Mouse (Mus musculus) neural tube, embryonic 11.5 days (tissue): ENCODE measurements at regions not wholly inside any gene's neighbourhood (a gene's known extent, or its start where the extent isn't known, plus 50 kb on each side); places are given as distances from the start of the nearest gene placed in this dataset.
"Not testable (repeated sequence)": the region's sequence is repeated elsewhere in the genome, so short reads cannot be mapped to it uniquely, and the experiment has no call there.

Experiments
- ATAC-seq: fragments of 200-750 bp; cut with Nextera tagmentation; 2 replicates; pipeline ENCODE4 v1.8.0; 2017; ENCODE audit warnings: moderate number of reproducible peaks, mild to moderate bottlenecking, moderate TSS enrichment, moderate library complexity; ENCODE audit not compliant: insufficient read depth, low FRiP score, low TSS enrichment
- DNase-seq: peaks from one replicate; pipeline ENCODE4 v3.0.0-alpha.2; 2015; ENCODE audit warnings: low spot score
- H3K27ac ChIP-seq: fragments of 300-500 bp; sonication (generic); 2 replicates; pipeline ENCODE4 v1.5.1; 2014; ENCODE audit warnings: low read depth, mild to moderate bottlenecking, low read length
- H3K27me3 ChIP-seq: fragments of 300-500 bp; sonication (generic); 2 replicates; pipeline ENCODE4 v1.6.1; 2014; ENCODE audit warnings: mild to moderate bottlenecking, low read length, mixed read lengths; ENCODE audit not compliant: control insufficient read depth, insufficient read depth
- H3K36me3 ChIP-seq: fragments of 300-500 bp; sonication (generic); 2 replicates; pipeline ENCODE4 v1.6.1; 2014; ENCODE audit warnings: mild to moderate bottlenecking, low read length, moderate library complexity, mixed read lengths; ENCODE audit not compliant: control insufficient read depth, insufficient read depth
- H3K4me1 ChIP-seq: fragments of 300-500 bp; sonication (generic); 2 replicates; pipeline ENCODE4 v1.6.1; 2014; ENCODE audit warnings: low read length, mixed read lengths; ENCODE audit not compliant: control insufficient read depth, insufficient read depth
- H3K4me2 ChIP-seq: fragments of 300-500 bp; sonication (generic); 2 replicates; pipeline ENCODE4 v1.6.1; 2014; ENCODE audit warnings: low read depth, mild to moderate bottlenecking, moderate library complexity
- H3K4me3 ChIP-seq: fragments of 300-500 bp; sonication (generic); 2 replicates; pipeline ENCODE4 v1.5.1; 2014; ENCODE audit warnings: low read depth, low read length
- H3K9ac ChIP-seq: fragments of 300-500 bp; sonication (generic); 2 replicates; pipeline ENCODE4 v1.6.1; 2014; ENCODE audit warnings: mild to moderate bottlenecking, low read length
- H3K9me3 ChIP-seq: fragments of 300-500 bp; sonication (generic); 2 replicates; pipeline ENCODE4 v1.6.1; 2016; ENCODE audit warnings: low read length; ENCODE audit not compliant: control insufficient read depth
- WGBS: fragments of 180-500 bp; shearing (Covaris S2); extraction: QIAGEN DNeasy Blood & Tissue Kit; methylation state at CpG from one replicate; pipeline ENCODE4 v1.1.7; 2014; 5-methylcytosine and 5-hydroxymethylcytosine counted together

DNA sequence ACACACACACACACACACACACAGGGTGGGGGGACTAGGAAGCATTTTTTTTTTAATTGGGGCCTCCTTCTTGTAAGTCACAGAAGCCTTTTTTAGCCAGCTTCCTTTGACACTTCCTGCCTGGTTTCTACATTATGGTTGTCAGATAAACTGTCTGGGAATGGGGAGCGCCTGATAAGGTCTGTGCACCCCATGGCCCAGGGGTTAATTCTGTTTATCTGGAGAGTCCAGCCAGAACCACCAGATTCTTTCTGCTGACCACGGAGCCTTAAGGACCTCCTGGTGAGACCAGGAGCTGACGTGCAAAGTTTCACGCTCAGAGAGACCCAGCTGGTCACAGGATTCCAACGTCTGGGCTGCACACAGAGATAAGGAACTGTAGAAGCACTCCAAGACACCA is 153.4 kb downstream of the Cand1 start:
- peak; percentile 4 for DNase-seq
- Histone ChIP-seq H3K4me2 (no peak overlapping the region), H3K4me3 (no peak overlapping the region), H3K27me3 (no peaks in the 10 kb centered on the region), H3K36me3 (no peaks in the 10 kb centered on the region), H3K9ac (no peak overlapping the region), H3K4me1 (no peaks in the 10 kb centered on the region), H3K27ac (no peak overlapping the region), H3K9me3 (no peaks in the 10 kb centered on the region)
- 52% methylated on average over 5 of the region's 5 CpGs for WGBS
- no peak for ATAC-seq

DNA sequence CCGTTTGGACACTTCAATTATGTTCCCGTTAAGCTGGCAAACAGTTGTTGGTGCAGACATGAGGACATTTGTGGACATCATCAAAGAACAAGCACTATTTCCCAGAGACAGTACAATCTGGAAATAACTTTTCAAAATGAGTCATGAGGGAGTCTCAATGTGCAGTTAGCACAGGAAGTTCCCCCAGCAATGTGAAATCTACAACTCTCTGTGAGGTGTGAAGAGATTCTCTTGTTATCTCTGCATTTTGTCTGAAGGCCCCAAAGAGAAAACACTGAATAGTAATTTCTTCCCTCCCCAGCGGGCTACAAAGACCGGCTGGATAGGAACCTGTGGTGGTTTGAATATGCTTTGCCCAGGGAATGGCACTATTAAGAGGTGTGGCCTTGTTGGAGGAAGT is 156.4 kb downstream of the Cand1 start:
- H3K9ac ChIP-seq: no peak overlapping the region
- H3K4me3 ChIP-seq: no peak overlapping the region
- WGBS: 84% methylated on average over 4 of the region's 4 CpGs
- ATAC-seq (no peak), DNase-seq (no peak)
- no peaks in the 10 kb centered on the region for H3K27me3 ChIP-seq
- no peak overlapping the region for H3K4me2 ChIP-seq
- H3K27ac ChIP-seq: no peak overlapping the region
- H3K9me3 ChIP-seq: no peaks in the 10 kb centered on the region
- H3K36me3 ChIP-seq: no peaks in the 10 kb centered on the region
- no peaks in the 10 kb centered on the region; the same call in 1 of the 2 replicates for H3K4me1 ChIP-seq

DNA sequence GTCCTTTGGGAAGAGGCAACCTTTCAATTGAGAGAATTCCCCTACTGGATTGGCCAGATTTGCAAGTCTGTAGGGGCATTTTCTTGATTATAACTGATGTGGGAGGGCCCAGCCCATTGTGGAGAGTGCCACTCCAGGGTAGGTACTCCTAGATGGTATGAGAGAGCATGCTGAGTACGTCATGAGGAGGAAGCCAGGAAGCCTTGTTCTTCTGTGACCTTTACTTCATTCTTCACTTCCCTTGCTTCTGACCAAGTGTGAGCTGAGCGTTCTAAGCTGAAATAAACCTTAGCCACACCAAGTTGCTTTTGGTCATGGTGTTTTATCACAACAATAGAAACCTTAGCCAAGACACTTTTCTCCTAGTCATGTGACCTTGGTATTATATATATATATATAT is 157.0 kb downstream of the Cand1 start:
- Histone ChIP-seq H3K4me1 (no peaks in the 10 kb centered on the region; the same call in 1 of the 2 replicates), H3K36me3 (no peaks in the 10 kb centered on the region), H3K27me3 (no peaks in the 10 kb centered on the region), H3K9me3 (no peaks in the 10 kb centered on the region), H3K4me3 (no peak overlapping the region), H3K9ac (no peak overlapping the region), H3K27ac (no peak overlapping the region), H3K4me2 (no peak overlapping the region)
- DNase-seq: no peak
- no peak for ATAC-seq
- 93% methylated on average over 2 of the region's 2 CpGs for WGBS

DNA sequence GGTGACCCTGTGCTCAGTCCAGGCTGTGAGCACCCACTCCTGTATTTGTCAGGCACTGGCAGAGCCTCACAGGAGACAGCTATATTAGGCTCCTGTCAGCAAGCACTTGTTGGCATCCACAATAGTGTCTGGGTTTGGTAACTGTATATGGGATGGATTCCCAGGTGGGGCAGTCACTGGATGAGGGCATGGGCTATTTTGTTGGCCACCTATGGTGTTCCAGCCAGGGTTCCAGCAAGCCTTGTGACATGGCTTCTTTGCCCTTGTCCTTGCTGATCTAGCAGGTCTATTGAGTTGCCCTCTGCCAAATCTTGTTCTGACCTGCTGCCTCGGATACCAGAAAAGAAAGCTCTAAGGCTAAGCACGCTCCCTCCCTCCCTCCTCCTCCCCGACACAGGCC is 158.1 kb downstream of the Cand1 start:
- ATAC-seq, H3K4me2 ChIP-seq, H3K9me3 ChIP-seq, H3K36me3 ChIP-seq, H3K4me3 ChIP-seq, H3K27ac ChIP-seq, H3K4me1 ChIP-seq, H3K9ac ChIP-seq, DNase-seq, H3K27me3 ChIP-seq: not testable (repeated sequence)
- 84% methylated on average over 3 of the region's 3 CpGs for WGBS

DNA sequence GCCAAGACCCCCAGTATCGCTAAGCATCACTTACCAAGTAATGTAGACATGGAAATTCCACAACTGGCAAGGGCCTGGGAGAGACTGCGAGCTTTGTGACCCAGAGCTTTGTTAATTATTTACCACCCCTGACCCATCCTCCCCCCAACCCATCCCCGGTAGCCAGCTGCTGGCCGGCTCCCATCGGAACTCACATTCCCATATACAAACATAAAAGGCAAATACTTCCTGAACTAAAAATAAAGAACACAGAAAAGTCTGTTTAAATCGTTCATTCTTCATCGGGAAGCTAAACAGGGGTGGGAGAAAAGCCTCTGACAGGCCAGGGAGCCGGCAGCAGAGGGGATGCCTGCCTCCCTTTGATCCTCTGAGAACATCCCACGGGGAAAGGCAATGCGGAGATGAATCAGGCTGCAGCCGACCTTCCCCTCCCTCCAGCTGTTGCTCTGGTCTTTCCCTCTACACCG is 163.7 kb downstream of the Cand1 start:
- 6% methylated on average over 12 of the region's 12 CpGs for WGBS
- H3K4me2 ChIP-seq: 0 out of 2 replicates have a peak overlapping the region, but pooled peaks have one; percentile 16
- no peak for DNase-seq

DNA sequence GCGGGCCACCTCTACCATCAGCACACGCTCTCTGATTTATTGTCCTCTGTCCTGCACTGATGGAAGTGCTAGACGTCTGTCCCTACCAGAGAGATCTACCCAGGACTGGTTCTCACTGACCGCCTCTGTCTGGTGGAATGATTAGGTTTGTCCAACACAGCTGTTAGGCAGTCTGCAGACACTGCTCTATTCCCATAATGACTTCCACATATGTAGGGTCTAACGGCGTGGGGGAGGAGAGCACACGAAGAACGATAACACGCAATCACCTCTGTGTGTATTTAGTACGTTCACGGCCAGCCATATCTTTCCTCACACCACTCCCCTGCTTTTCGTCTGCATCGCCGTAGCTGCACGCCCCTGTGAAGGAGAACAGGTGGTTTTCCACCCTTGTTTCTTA is 165.0 kb downstream of the Cand1 start:
- no peak overlapping the region for H3K9ac ChIP-seq
- no peak overlapping the region for H3K4me2 ChIP-seq
- H3K27me3 ChIP-seq: no peaks in the 10 kb centered on the region
- no peak overlapping the region for H3K4me3 ChIP-seq
- no peaks in the 10 kb centered on the region for H3K36me3 ChIP-seq
- no peak overlapping the region for H3K27ac ChIP-seq
- no peaks in the 10 kb centered on the region for H3K9me3 ChIP-seq
- ATAC-seq (no peak), DNase-seq (peak; percentile 36)
- WGBS: 70% methylated on average over 15 of the region's 15 CpGs
- H3K4me1 ChIP-seq: peaks cover 7% of the 10 kb centered on the region; the same call in 1 of the 2 replicates

More for the DNA sequence above, 163.7 kb downstream of the Cand1 start:
- Histone ChIP-seq H3K4me1 (peaks cover 7% of the 10 kb centered on the region; the same call in 1 of the 2 replicates), H3K36me3 (no peaks in the 10 kb centered on the region), H3K9me3 (no peaks in the 10 kb centered on the region), H3K4me3 (no peak overlapping the region), H3K27ac (no peak overlapping the region), H3K9ac (0 out of 2 replicates have a peak overlapping the region, but pooled peaks have one; percentile 6), H3K27me3 (no peaks in the 10 kb centered on the region)
- ATAC-seq: no peak

DNA sequence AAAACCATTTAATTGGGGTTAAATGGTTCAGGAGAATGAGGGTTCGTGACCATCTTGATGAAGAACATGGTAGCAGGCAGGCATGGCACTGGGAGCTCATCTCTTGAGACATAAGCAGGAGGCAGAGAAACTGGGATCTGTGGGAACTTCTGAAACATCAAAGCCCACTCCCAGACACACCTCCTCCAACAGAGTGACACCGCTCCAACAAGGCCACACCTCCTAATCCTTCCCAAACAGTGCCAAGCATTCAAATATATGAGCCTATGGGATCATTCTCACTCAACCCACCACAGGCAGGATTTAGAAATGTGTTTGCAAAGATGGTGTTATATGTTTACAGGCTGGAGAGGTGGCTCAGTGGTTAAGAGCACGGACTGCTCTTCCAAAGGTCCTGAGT is 165.9 kb downstream of the Cand1 start:
- no peak overlapping the region for H3K9ac ChIP-seq
- 94% methylated on average over 3 of the region's 3 CpGs for WGBS
- H3K4me2 ChIP-seq: no peak overlapping the region
- no peaks in the 10 kb centered on the region for H3K27me3 ChIP-seq
- peaks cover 7% of the 10 kb centered on the region; the same call in 1 of the 2 replicates for H3K4me1 ChIP-seq
- ATAC-seq (no peak), DNase-seq (no peak)
- H3K36me3 ChIP-seq: no peaks in the 10 kb centered on the region
- no peak overlapping the region for H3K27ac ChIP-seq
- no peak overlapping the region for H3K4me3 ChIP-seq
- no peaks in the 10 kb centered on the region for H3K9me3 ChIP-seq

DNA sequence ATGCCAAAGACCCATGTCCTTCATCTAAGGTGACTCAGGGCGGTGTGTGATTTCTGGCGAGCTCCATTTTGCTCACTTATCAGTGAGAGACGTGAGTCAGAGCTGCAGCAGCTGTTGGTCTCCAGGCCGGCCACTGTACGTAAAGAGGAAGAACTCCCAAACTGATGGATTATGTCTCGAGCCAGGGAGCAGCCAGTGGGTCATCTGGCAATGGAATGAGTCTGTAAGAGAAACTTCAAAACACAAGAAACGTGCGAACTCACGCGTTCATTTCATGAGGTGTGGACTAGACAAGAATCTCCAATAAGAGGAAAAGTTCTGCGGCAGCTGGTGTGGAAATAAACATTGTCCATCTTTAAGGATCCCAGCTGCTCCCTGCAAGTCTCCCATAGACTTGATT is 170.4 kb downstream of the Cand1 start:
- DNase-seq (no peak), ATAC-seq (no peak)
- no peaks in the 10 kb centered on the region for H3K4me1 ChIP-seq
- no peaks in the 10 kb centered on the region for H3K27me3 ChIP-seq
- no peak overlapping the region for H3K4me3 ChIP-seq
- no peak overlapping the region for H3K27ac ChIP-seq
- H3K9me3 ChIP-seq: no peaks in the 10 kb centered on the region
- no peak overlapping the region for H3K9ac ChIP-seq
- no peaks in the 10 kb centered on the region for H3K36me3 ChIP-seq
- no peak overlapping the region for H3K4me2 ChIP-seq
- 81% methylated on average over 11 of the region's 11 CpGs for WGBS

DNA sequence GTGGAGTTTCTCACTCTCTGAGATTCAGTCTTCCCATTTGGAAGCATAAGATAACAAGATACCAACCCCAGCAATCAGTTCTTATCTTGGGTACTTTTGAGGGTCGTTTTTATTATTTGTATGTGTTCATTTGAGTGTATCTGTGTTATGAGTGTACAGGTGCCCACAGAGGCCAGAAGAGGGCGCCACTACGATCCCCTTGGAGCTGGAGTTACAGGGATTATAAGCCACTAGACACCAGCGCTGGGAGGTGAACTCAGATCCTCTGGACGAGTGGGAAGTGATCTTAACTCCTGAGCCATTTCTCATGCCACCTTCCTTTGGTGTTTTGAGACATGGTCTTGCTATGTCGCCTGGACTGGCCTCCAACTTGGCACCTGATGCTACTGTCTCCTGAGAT is 172.0 kb downstream of the Cand1 start:
- Histone ChIP-seq H3K4me3 (no peak overlapping the region), H3K27ac (no peak overlapping the region), H3K4me1 (no peaks in the 10 kb centered on the region), H3K9ac (no peak overlapping the region), H3K9me3 (no peaks in the 10 kb centered on the region), H3K36me3 (no peaks in the 10 kb centered on the region), H3K27me3 (no peaks in the 10 kb centered on the region), H3K4me2 (no peak overlapping the region)
- ATAC-seq (no peak), DNase-seq (no peak)
- WGBS: 91% methylated on average over 6 of the region's 6 CpGs
